Mouse (Mus musculus): ENCODE measurements around the gene Sertad2.

- TF ChIP-seq CTCF (conservative IDR thresholded peaks at IDR 0.05; ENCODE audit: insufficient read depth, insufficient read length, low read depth, low read length) = no peak
- no peak for TF ChIP-seq POLR2A (IDR thresholded peaks at IDR 0.05; ENCODE audit: low read depth, low read length)
Observed at GRCm38 (mm10) chr11:20522750-20523149, 20.3 kb upstream of the Sertad2 start.

Data from kidney, adult 2 months (tissue).